Mouse (Mus musculus) G1E (cell line): ENCODE measurements around the gene Ubash3b.

Experiments used
- CTCF ChIP-seq: IDR thresholded peaks from 2 replicates; pipeline ENCODE4 v1.5.1; 2012; ENCODE audit warnings: low read depth, low read length, inconsistent platforms, mixed read lengths
- GATA1 ChIP-seq: IDR thresholded peaks from 2 replicates; pipeline ENCODE4 v1.6.1; 2012; ENCODE audit warnings: borderline replicate concordance, low read length, inconsistent platforms, mixed read lengths
- TAL1 ChIP-seq: conservative IDR thresholded peaks from 2 replicates; pipeline ENCODE4 v1.6.1; 2012; ENCODE audit warnings: low read depth, low read length, inconsistent platforms, mixed read lengths

- no peak for TF ChIP-seq GATA1
- no peak for TF ChIP-seq CTCF
- no peak; the same call in 1 of the 2 replicates for TF ChIP-seq TAL1
Observed at GRCm38 (mm10) chr9:41166886-41167285, 5.4 kb upstream of the Ubash3b start.
